ENCODE assay signal across 28 mouse cellular contexts in genomic region chr19:46418051-46418450, GRCm38 (mm10). TPM values are rescaled to one million over a fixed set of nuclear protein-coding genes. Genes with fewer than 3 reads are reported as not detected.
DNase-seq lines count a peak whose midpoint lies in the region; ATAC-seq lines count a peak whose summit lies in the region.
"Had no signal": no experiment of that assay in that cellular context is flagged by ENCODE, and none has a peak within 500 bp of the region (broad histone marks: within the 10 kb centered on the region; RNA-seq: fewer than 3 reads in every experiment).

No protein-coding gene starts in this region.

- peak; percentile 80 for DNase-seq in heart, adult 11 months
- DNase-seq in heart, postnatal 25 days (ENCODE audit: low spot score): no peak
- no peak for DNase-seq in lung, adult 18-20 months
- DNase-seq in brain, adult 2 months (ENCODE audit: low read depth, low spot score): peak; percentile 46
- no peak for DNase-seq in embryonic facial prominence, embryonic 14.5 days (ENCODE audit: low spot score)
- no peak for DNase-seq in thymus, postnatal 36 days
- DNase-seq: adrenal gland, adult 2 months; adrenal gland, postnatal 14 days; cerebellum, adult 11-12 months; cerebellum, adult 8-10 months; cerebellum, postnatal 10 days; cerebellum, postnatal 36 days; embryo, embryonic 11 days; gastrocnemius, postnatal 25 days; heart, adult 2 months; heart, postnatal 10 days; heart, postnatal 4 days had no signal

- H3K36me3 ChIP-seq in lung, embryonic 15.5 days: no peaks in the 10 kb centered on the region
- peaks cover 5% of the 10 kb centered on the region; the same call in 1 of the 2 replicates for H3K36me3 ChIP-seq in embryonic facial prominence, embryonic 14.5 days (ENCODE audit: control insufficient read depth, insufficient read depth, low read length)
- H3K36me3 ChIP-seq: heart, embryonic 12.5 days; heart, embryonic 15.5 days had no signal

- H3K27me3 ChIP-seq in lung, embryonic 15.5 days: no peaks in the 10 kb centered on the region
- H3K27me3 ChIP-seq in embryonic facial prominence, embryonic 14.5 days (replicated peaks; ENCODE audit: control insufficient read depth, insufficient read depth, low read length): no peaks in the 10 kb centered on the region
- H3K27me3 ChIP-seq: forebrain, embryonic 12.5 days; heart, embryonic 12.5 days; heart, embryonic 15.5 days had no signal

- no peak overlapping the region for H3K9ac ChIP-seq in lung, embryonic 15.5 days
- no peak overlapping the region for H3K9ac ChIP-seq in embryonic facial prominence, embryonic 14.5 days (ENCODE audit: low read depth, low read length)
- H3K9ac ChIP-seq: forebrain, embryonic 12.5 days; heart, embryonic 12.5 days; heart, embryonic 15.5 days; hindbrain, embryonic 14.5 days had no signal

- WGBS in lung, embryonic 15.5 days: 55% methylated on average over 4 of the region's 4 CpGs
- 70% methylated on average over 4 of the region's 4 CpGs for WGBS in embryonic facial prominence, embryonic 14.5 days

- 0 out of 2 replicates have a peak overlapping the region, but pooled peaks have one; percentile 5 for H3K27ac ChIP-seq in lung, embryonic 15.5 days
- 0 out of 2 replicates have a peak overlapping the region, but pooled peaks have one; percentile 23 for H3K27ac ChIP-seq in embryonic facial prominence, embryonic 14.5 days (replicated peaks; ENCODE audit: low read depth, low read length)
- H3K27ac ChIP-seq: forebrain, embryonic 12.5 days; heart, adult 2 months; heart, embryonic 15.5 days; hindbrain, embryonic 14.5 days; hindbrain, postnatal 0 days had no signal

- no peak overlapping the region for H3K4me2 ChIP-seq in lung, embryonic 15.5 days
- H3K4me2 ChIP-seq in embryonic facial prominence, embryonic 14.5 days (ENCODE audit: low read depth, low read length): no peak overlapping the region
- H3K4me2 ChIP-seq: forebrain, embryonic 12.5 days; heart, embryonic 12.5 days; heart, embryonic 15.5 days; hindbrain, embryonic 14.5 days had no signal

- no peak overlapping the region for H3K4me3 ChIP-seq in lung, embryonic 15.5 days
- no peak overlapping the region for H3K4me3 ChIP-seq in embryonic facial prominence, embryonic 14.5 days (ENCODE audit: low read depth, low read length)
- H3K4me3 ChIP-seq: erythroblast, embryonic 14.5 days; forebrain, embryonic 12.5 days; heart, adult 2 months; heart, embryonic 12.5 days; heart, embryonic 15.5 days had no signal

- H3K4me1 ChIP-seq in lung, embryonic 15.5 days: peaks cover 26% of the 10 kb centered on the region
- peaks cover 27% of the 10 kb centered on the region for H3K4me1 ChIP-seq in embryonic facial prominence, embryonic 14.5 days (ENCODE audit: control insufficient read depth, insufficient read depth, low read length)

- H3K9me3 ChIP-seq in lung, embryonic 15.5 days: no peaks in the 10 kb centered on the region
- H3K9me3 ChIP-seq in embryonic facial prominence, embryonic 14.5 days (ENCODE audit: control insufficient read depth, low read length): no peaks in the 10 kb centered on the region
- H3K9me3 ChIP-seq: forebrain, embryonic 12.5 days; heart, embryonic 12.5 days; heart, embryonic 15.5 days had no signal

- intact Hi-C loops in heart, postnatal 25 days (cut with DNase I): no loop called here

- no peak for ATAC-seq in lung, embryonic 15.5 days (ENCODE audit: borderline replicate concordance, extremely low read depth, low FRiP score, low TSS enrichment)
- no peak for ATAC-seq in embryonic facial prominence, embryonic 14.5 days (ENCODE audit: low read depth)
- ATAC-seq: CD4-positive, CD25-positive, alpha-beta regulatory T cell, adult 4 months; forebrain, embryonic 16.5 days; hindbrain, postnatal 0 days; inflammation-experienced regulatory T-cells, adult 6 months; intestine, embryonic 16.5 days had no signal

RNA-seq across cellular contexts. Expression of gene Sufu, which starts 21.4 kb away (rescaled TPM):
- total RNA-seq in heart, postnatal 25 days (2021): 10 to 100 TPM; 12.0 to 12.6 TPM
- polyA plus RNA-seq in lung, embryonic 15.5 days (2015; fragmentation: Nextera tagmentation; extraction: Ambion mirVana): 31.9 and 34.5 TPM in 2 replicates
- polyA plus RNA-seq in embryonic facial prominence, embryonic 14.5 days (2014; fragmentation: Nextera tagmentation; extraction: Ambion mirVana): 34.3 and 39.8 TPM in 2 replicates

RNA-seq across cellular contexts. Expression of gene Actr1a, which starts 22.5 kb away (rescaled TPM):
- 10 to 100 TPM; 89.3 to 94.8 TPM for total RNA-seq in heart, postnatal 25 days (2021)
- polyA plus RNA-seq in lung, embryonic 15.5 days (2015; fragmentation: Nextera tagmentation; extraction: Ambion mirVana): 137 and 139 TPM in 2 replicates
- 137 and 156 TPM in 2 replicates for polyA plus RNA-seq in embryonic facial prominence, embryonic 14.5 days (2014; fragmentation: Nextera tagmentation; extraction: Ambion mirVana)

Comparison
In these comparisons a context has a peak if more than half of its experiments do, and no peak if none do; other contexts are left out.
1. DNase-seq: peak in heart, adult 11 months (single experiment) and brain, adult 2 months (single experiment); none in heart, postnatal 25 days (single experiment), lung, adult 18-20 months (0 of 2), embryonic facial prominence, embryonic 14.5 days (single experiment) and thymus, postnatal 36 days (0 of 2).